Mouse (Mus musculus): ENCODE measurements at regions not wholly inside any gene's neighbourhood (a gene's known extent, or its start where the extent isn't known, plus 50 kb on each side); places are given as distances from the start of the nearest gene placed in this dataset.

DNA sequence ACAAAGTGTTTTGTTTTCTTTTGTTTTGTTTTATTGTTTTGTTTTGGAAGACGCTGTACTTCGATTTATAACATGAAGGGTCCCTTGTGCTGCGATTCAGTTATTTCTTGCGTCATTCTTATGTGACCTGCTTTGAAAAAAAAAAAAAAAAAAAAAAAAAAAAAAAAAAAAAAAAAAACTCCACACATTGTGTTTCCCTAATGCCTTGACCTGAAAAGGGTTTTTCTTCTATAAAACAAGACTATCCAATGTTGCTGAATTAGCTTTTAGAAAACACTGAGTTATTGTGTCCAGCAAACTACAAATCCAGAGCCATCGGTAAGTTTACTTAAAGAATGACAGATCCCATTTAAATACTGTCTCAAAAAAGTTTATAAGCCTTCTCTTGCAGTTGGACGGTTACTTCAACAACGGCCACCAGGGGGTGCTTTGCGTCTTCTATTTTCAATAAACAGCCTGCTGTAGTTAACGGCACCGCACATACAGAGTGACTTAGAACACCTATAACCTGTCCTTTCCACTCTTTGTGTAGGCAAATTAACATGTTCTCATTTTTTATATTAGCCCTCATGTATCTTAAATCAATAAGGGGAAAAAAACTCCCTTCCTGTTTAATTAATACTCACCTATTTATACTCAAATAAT lies 103.9 kb upstream of the Cxadr start:
- Histone ChIP-seq H3K4me2 (ENCODE audit: low read length) (no peak overlapping the region), H3K9ac (replicated peaks; ENCODE audit: low read depth, low read length) (no peak overlapping the region), H3K36me3 (ENCODE audit: control insufficient read depth, insufficient read depth) (no peaks in the 10 kb centered on the region), H3K9me3 (ENCODE audit: control insufficient read depth, low read length) (no peaks in the 10 kb centered on the region), H3K4me3 (replicated peaks; ENCODE audit: low read length) (no peak overlapping the region), H3K27me3 (replicated peaks; ENCODE audit: control insufficient read depth, insufficient read depth, low read length) (no peaks in the 10 kb centered on the region), H3K4me1 (replicated peaks; ENCODE audit: control insufficient read depth, insufficient read depth, low read length) (peaks cover 2% of the 10 kb centered on the region; the same call in 1 of the 2 replicates), H3K27ac (ENCODE audit: low read length) (no peak overlapping the region)
- ATAC-seq, result peak; percentile 68; the same call in 1 of the 2 replicates
- 6% methylated on average over 10 of the region's 10 CpGs for WGBS

DNA sequence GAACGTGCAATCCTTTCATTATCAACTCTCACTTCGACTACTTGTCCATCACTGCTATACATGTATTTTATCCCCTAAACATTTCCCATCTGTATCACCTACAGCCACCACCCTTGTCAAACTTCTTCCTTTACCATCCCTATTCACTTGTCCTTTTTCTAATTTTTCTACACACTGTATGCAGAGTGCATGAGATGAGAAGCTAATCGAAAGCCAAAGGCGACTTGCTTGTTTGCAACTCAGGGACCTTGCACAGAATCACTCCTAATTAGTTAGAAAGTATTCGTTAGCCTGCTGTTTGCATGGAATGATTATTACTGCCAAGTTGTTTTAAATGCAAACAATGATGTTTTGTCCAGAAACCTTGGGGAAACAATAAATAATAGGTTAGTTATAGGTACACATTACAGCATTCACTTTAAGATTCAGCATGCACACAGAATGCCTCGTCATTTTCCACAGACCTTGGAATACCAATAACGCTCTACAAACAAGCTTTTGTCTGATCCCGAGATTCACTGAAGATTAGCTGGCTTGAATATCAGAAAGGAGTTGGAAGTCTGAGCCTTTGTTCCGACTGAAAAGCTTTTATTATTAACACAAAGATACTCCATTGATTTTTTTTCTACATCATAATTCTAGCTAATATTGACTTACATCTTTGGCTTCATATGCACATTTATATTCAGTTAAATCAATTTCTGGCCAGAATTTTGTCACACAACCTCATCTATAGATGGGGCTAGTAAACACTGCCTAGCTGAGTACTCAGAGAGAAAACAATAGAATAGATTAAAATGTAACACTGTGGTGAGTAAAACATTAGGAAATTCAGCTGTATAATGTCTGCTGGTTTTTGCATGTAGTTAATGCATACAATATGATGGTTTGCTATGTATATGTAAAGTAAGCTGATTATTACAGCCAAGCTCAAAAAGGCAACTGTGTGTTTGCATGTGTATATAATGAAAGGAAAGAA lies 130.4 kb upstream of the Cxadr start:
- 14% methylated on average over 9 of the region's 9 CpGs for WGBS
- Histone ChIP-seq H3K36me3 (ENCODE audit: control insufficient read depth, insufficient read depth) (no peaks in the 10 kb centered on the region), H3K4me3 (replicated peaks; ENCODE audit: low read length) (no peak overlapping the region), H3K9ac (replicated peaks; ENCODE audit: low read depth, low read length) (no peak overlapping the region; the same call in 1 of the 2 replicates), H3K4me1 (replicated peaks; ENCODE audit: control insufficient read depth, insufficient read depth, low read length) (peaks cover 6% of the 10 kb centered on the region), H3K27ac (ENCODE audit: low read length) (peak overlapping the region; percentile 58), H3K9me3 (ENCODE audit: control insufficient read depth, low read length) (no peaks in the 10 kb centered on the region), H3K27me3 (replicated peaks; ENCODE audit: control insufficient read depth, insufficient read depth, low read length) (no peaks in the 10 kb centered on the region), H3K4me2 (ENCODE audit: low read length) (peak overlapping the region; percentile 23)
- ATAC-seq, result peak; percentile 52

DNA sequence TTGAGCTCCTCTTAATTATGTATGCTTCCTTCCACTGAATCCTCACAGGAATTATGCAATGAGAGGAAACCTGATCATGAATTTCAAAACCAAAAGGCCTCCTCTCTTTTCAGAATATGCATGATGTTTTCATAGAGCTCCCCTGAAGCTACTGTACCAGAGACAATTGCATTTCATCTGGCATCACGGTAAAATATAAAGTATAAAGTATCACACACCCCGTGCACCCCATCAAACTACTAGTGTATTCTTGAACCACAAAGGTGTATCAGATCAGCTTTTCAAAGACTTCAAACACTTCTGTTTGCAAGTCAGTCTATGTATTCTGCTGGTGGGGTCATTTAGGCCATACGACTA lies 144.4 kb upstream of the Cxadr start:
- Histone ChIP-seq H3K9ac (replicated peaks; ENCODE audit: low read depth, low read length) (no peak overlapping the region), H3K9me3 (ENCODE audit: control insufficient read depth, low read length) (no peaks in the 10 kb centered on the region), H3K27me3 (replicated peaks; ENCODE audit: control insufficient read depth, insufficient read depth, low read length) (no peaks in the 10 kb centered on the region), H3K36me3 (ENCODE audit: control insufficient read depth, insufficient read depth) (no peaks in the 10 kb centered on the region), H3K4me2 (ENCODE audit: low read length) (no peak overlapping the region), H3K4me3 (replicated peaks; ENCODE audit: low read length) (no peak overlapping the region), H3K4me1 (replicated peaks; ENCODE audit: control insufficient read depth, insufficient read depth, low read length) (peaks cover 4% of the 10 kb centered on the region), H3K27ac (ENCODE audit: low read length) (peak overlapping the region; percentile 74)
- 48% methylated on average over 3 of the region's 3 CpGs for WGBS
- ATAC-seq, result no peak; the same call in 1 of the 2 replicates

DNA sequence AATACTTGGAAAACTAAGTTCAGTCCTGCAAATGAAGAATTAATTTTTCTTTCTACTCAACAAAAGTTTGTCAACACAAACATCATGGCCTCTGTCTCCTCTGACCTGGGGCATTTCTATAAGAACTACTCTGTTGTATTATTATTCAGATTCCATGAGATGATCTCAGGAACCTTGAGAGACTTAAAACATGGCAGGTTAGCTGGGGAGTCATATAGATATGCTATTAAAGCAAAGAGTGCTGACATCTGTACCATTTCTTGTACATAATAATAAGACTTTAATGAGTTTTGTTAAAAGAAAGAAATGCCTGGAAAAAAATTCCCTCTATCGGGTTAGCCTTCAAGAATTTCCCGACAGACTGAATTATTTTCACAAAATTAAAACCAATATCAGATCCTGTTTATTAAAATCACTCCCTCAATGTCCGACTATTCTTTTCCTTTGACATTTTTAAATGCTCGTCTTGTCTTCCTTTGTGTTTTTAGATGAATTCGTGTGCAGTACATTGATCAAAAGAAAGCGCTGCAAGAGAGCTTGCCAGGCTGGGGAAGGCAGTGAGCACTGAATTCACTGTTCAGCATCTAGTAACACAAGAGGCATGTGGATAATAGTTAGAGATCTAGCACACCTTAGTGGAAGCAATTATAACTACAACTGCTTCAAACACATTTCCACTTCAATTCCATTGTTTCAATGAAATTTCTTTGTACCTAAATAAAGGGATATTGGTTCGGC lies 145.0 kb upstream of the Cxadr start:
- peak; percentile 99 for ATAC-seq
- no peak overlapping the region for H3K4me2 ChIP-seq (ENCODE audit: low read length)
- no peaks in the 10 kb centered on the region for H3K9me3 ChIP-seq (ENCODE audit: control insufficient read depth, low read length)
- 5% methylated on average over 7 of the region's 7 CpGs for WGBS
- no peaks in the 10 kb centered on the region for H3K36me3 ChIP-seq (ENCODE audit: control insufficient read depth, insufficient read depth)
- H3K27ac ChIP-seq (ENCODE audit: low read length), result peak overlapping the region; percentile 74
- no peaks in the 10 kb centered on the region for H3K27me3 ChIP-seq (replicated peaks; ENCODE audit: control insufficient read depth, insufficient read depth, low read length)
- 0 out of 2 replicates have a peak overlapping the region, but pooled peaks have one; percentile 25 for H3K9ac ChIP-seq (replicated peaks; ENCODE audit: low read depth, low read length)
- peaks cover 4% of the 10 kb centered on the region for H3K4me1 ChIP-seq (replicated peaks; ENCODE audit: control insufficient read depth, insufficient read depth, low read length)
- H3K4me3 ChIP-seq (replicated peaks; ENCODE audit: low read length), result no peak overlapping the region

DNA sequence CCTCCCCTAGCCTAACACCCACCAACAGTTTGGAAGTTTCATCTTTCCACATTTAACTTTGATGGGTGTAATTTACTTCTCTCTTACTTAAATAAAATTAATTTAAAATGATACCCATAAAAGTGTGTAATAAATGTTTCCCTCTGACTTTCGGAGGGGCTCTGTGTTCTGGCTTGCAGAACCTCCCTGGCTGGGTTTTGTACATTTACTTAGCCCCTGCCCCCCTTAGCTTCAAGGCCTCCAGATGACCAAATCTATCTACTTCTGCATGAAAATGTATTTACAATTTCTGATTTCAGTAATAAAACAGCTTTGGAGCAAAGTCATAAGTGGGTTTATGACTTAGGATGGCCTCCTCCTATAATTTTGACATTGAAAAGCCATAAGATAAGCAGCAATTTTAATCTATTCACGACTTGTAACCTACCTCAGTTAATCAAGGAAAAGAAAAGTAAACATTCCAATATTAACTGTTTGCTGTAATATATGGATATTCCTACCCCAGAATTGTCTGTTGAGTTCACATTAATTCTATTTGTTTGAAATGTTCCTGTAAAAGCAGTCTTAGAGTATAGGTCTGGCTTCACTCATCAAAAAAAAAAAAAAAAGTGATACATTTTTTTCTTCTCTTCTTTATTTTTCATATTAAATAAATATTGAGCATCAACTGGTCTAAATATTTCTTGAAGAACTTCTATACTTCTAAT lies 147.2 kb upstream of the Cxadr start:
- H3K4me3 ChIP-seq (replicated peaks; ENCODE audit: low read length), result no peak overlapping the region
- no peak overlapping the region for H3K27ac ChIP-seq (ENCODE audit: low read length)
- whole genome bisulfite sequencing, result 86% methylated on average over 2 of the region's 2 CpGs
- no peak overlapping the region for H3K4me2 ChIP-seq (ENCODE audit: low read length)
- no peak overlapping the region for H3K9ac ChIP-seq (replicated peaks; ENCODE audit: low read depth, low read length)
- H3K36me3 ChIP-seq (ENCODE audit: control insufficient read depth, insufficient read depth), result no peaks in the 10 kb centered on the region
- no peak for ATAC-seq
- H3K9me3 ChIP-seq (ENCODE audit: control insufficient read depth, low read length), result no peaks in the 10 kb centered on the region
- no peaks in the 10 kb centered on the region for H3K27me3 ChIP-seq (replicated peaks; ENCODE audit: control insufficient read depth, insufficient read depth, low read length)
- peaks cover 4% of the 10 kb centered on the region for H3K4me1 ChIP-seq (replicated peaks; ENCODE audit: control insufficient read depth, insufficient read depth, low read length)

DNA sequence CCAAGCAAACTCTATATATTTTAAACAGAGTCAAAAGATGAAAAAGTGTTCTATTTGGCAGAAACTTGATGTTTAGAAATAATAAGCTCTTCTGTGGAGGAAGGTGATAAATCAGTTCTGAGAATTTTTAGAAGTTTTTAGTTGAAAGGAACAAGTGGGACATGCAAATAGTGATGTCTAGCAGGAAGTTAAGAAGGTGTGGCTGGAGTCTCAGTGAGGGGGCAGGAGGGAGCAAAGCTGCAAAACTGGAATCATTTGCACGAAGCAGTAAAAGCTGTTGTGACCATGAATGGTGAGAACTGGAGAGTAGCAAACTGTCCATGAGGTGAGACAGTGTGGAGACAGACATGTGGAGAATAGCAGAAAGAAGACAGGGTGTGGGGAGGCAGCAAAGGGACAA lies 157.1 kb upstream of the Cxadr start:
- H3K36me3 ChIP-seq (ENCODE audit: control insufficient read depth, insufficient read depth), result no peaks in the 10 kb centered on the region
- 81% methylated on average over 1 of the region's 1 CpGs for WGBS
- no peak overlapping the region for H3K9ac ChIP-seq (replicated peaks; ENCODE audit: low read depth, low read length)
- no peak overlapping the region for H3K4me2 ChIP-seq (ENCODE audit: low read length)
- H3K4me1 ChIP-seq (replicated peaks; ENCODE audit: control insufficient read depth, insufficient read depth, low read length), result no peaks in the 10 kb centered on the region
- no peaks in the 10 kb centered on the region for H3K9me3 ChIP-seq (ENCODE audit: control insufficient read depth, low read length)
- H3K4me3 ChIP-seq (replicated peaks; ENCODE audit: low read length), result no peak overlapping the region
- no peaks in the 10 kb centered on the region for H3K27me3 ChIP-seq (replicated peaks; ENCODE audit: control insufficient read depth, insufficient read depth, low read length)
- H3K27ac ChIP-seq (ENCODE audit: low read length), result no peak overlapping the region
- ATAC-seq, result no peak

DNA sequence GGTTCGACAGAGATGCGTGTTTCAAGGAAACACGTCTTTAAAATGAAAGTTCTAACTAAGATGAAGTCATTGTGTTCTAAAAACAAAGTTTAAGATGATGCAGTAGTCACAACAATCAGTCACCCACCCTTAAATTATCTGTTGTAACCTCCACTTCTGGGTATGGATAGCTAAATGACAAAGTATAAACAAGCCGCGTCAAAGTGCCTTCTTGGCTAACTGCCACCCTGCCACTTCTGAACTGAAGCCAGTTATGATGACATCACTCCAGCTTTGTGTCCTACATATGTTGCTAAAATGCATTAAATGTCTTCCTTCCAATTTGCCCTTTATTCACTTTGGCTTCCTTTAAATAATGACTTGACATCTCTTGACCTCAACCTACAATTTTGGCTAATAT lies 165.8 kb upstream of the Cxadr start:
- WGBS, result 56% methylated on average over 5 of the region's 5 CpGs
- ATAC-seq, result no peak

DNA sequence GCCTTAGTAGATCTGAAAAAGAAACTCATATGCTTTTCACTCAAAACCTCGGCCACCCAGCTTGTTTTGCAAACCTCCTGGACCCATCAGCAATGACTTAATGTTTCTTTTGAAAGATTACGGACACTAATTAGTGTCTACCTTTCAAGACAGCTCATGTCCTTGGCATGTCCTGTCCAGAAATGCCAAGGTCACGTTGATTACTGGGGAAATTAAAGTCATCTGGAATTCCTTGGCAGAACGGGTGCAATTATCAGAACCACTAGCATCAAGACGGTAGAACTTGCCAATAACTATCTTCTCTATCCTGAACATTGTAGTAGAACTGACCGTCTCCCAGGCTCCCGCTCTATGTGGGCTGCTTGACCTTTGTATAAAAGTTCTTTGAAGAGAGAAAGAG lies 166.8 kb upstream of the Cxadr start:
- Histone ChIP-seq H3K27ac (ENCODE audit: low read length) (no peak overlapping the region), H3K36me3 (ENCODE audit: control insufficient read depth, insufficient read depth) (no peaks in the 10 kb centered on the region), H3K9me3 (ENCODE audit: control insufficient read depth, low read length) (no peaks in the 10 kb centered on the region), H3K4me1 (replicated peaks; ENCODE audit: control insufficient read depth, insufficient read depth, low read length) (no peaks in the 10 kb centered on the region), H3K27me3 (replicated peaks; ENCODE audit: control insufficient read depth, insufficient read depth, low read length) (no peaks in the 10 kb centered on the region), H3K4me3 (replicated peaks; ENCODE audit: low read length) (no peak overlapping the region), H3K9ac (replicated peaks; ENCODE audit: low read depth, low read length) (no peak overlapping the region), H3K4me2 (ENCODE audit: low read length) (no peak overlapping the region)
- no peak for ATAC-seq
- WGBS, result 85% methylated on average over 7 of the region's 7 CpGs

More for the DNA sequence above, 165.8 kb upstream of the Cxadr start:
- H3K27ac ChIP-seq (ENCODE audit: low read length), result no peak overlapping the region
- no peaks in the 10 kb centered on the region for H3K4me1 ChIP-seq (replicated peaks; ENCODE audit: control insufficient read depth, insufficient read depth, low read length)
- no peak overlapping the region for H3K4me2 ChIP-seq (ENCODE audit: low read length)
- H3K4me3 ChIP-seq (replicated peaks; ENCODE audit: low read length), result no peak overlapping the region
- no peaks in the 10 kb centered on the region for H3K9me3 ChIP-seq (ENCODE audit: control insufficient read depth, low read length)
- no peaks in the 10 kb centered on the region for H3K36me3 ChIP-seq (ENCODE audit: control insufficient read depth, insufficient read depth)
- H3K9ac ChIP-seq (replicated peaks; ENCODE audit: low read depth, low read length), result no peak overlapping the region
- H3K27me3 ChIP-seq (replicated peaks; ENCODE audit: control insufficient read depth, insufficient read depth, low read length), result no peaks in the 10 kb centered on the region

All from forebrain, embryonic 16.5 days (tissue).